Mouse (Mus musculus) limb, embryonic 14.5 days (tissue): ENCODE measurements around the gene Cdk18. TPM values are rescaled to one million over a fixed set of nuclear protein-coding genes. Genes with fewer than 3 reads are reported as not detected.

ENCODE experiments used
- ATAC-seq: fragments of 200-750 bp; cut with Nextera tagmentation; 2 replicates; pipeline ENCODE4 v1.8.0; 2017; ENCODE audit warnings: low read depth, moderate number of reproducible peaks, moderate TSS enrichment; ENCODE audit not compliant: low FRiP score
- DNase-seq: peaks from one replicate; pipeline ENCODE4 v3.0.0-alpha.2; 2015; ENCODE audit warnings: low spot score
- H3K27ac ChIP-seq: fragments of 300-500 bp; sonication (generic); replicated peaks from 2 replicates; pipeline ENCODE4 v1.5.1; 2014; ENCODE audit warnings: low read depth, mild to moderate bottlenecking, low read length, moderate library complexity, mixed read lengths
- H3K27me3 ChIP-seq: fragments of 300-500 bp; sonication (generic); 2 replicates; pipeline ENCODE4 v1.6.1; 2014; ENCODE audit warnings: low read length, mixed read lengths; ENCODE audit not compliant: control insufficient read depth, insufficient read depth
- H3K36me3 ChIP-seq: fragments of 300-500 bp; sonication (generic); 2 replicates; pipeline ENCODE4 v1.6.1; 2014; ENCODE audit warnings: mild to moderate bottlenecking, low read length, moderate library complexity, mixed read lengths; ENCODE audit not compliant: control insufficient read depth, insufficient read depth
- H3K4me1 ChIP-seq: fragments of 300-500 bp; sonication (generic); 2 replicates; pipeline ENCODE4 v1.6.1; 2014; ENCODE audit warnings: antibody characterized with exemption, low read length, mixed read lengths; ENCODE audit not compliant: control insufficient read depth, insufficient read depth
- H3K4me2 ChIP-seq: fragments of 300-500 bp; sonication (generic); replicated peaks from 2 replicates; pipeline ENCODE4 v1.6.1; 2014; ENCODE audit warnings: low read depth, mild to moderate bottlenecking, low read length, moderate library complexity; ENCODE audit not compliant: severe bottlenecking
- H3K4me3 ChIP-seq: fragments of 300-500 bp; sonication (generic); replicated peaks from 2 replicates; pipeline ENCODE4 v1.5.1; 2014; ENCODE audit warnings: low read length
- H3K9ac ChIP-seq: fragments of 300-500 bp; sonication (generic); 2 replicates; pipeline ENCODE4 v1.6.1; 2014; ENCODE audit warnings: mild to moderate bottlenecking, low read depth, low read length, moderate library complexity; ENCODE audit not compliant: severe bottlenecking
- H3K9me3 ChIP-seq: fragments of 300-500 bp; sonication (generic); 2 replicates; pipeline ENCODE4 v1.6.1; 2016; ENCODE audit warnings: low read length; ENCODE audit not compliant: control insufficient read depth
- POLR2A ChIP-seq: fragments of 200-500 bp; IDR thresholded peaks from 2 replicates; pipeline ENCODE4 v1.8.0; 2012; ENCODE audit warnings: inconsistent platforms, mild to moderate bottlenecking, moderate library complexity, borderline replicate concordance; ENCODE audit not compliant: insufficient read depth, insufficient read length; ENCODE audit errors: extremely low read depth
- WGBS: fragments of 180-500 bp; shearing (Covaris S2); extraction: QIAGEN DNeasy Blood & Tissue Kit; methylation state at CpG from one replicate; pipeline ENCODE4 v1.1.7; 2014; 5-methylcytosine and 5-hydroxymethylcytosine counted together
- polyA plus RNA-seq, 2 experiments: library from polyadenylated mRNA; depleted of rRNA in 1 of 2; stranded (reverse) in 1 of 2; unstranded in 1 of 2; fragments of >200 nt; fragmentation: Nextera tagmentation in 1 of 2; extraction: Ambion mirVana in 1 of 2; gene quantifications; 2 replicates each; pipeline versions ENCODE4 v1.2.1 to v1.2.3; 2012 to 2014

Gene Cdk18
- polyA plus RNA-seq, 2 experiments = 2.5 to 8.5 TPM

DNA sequence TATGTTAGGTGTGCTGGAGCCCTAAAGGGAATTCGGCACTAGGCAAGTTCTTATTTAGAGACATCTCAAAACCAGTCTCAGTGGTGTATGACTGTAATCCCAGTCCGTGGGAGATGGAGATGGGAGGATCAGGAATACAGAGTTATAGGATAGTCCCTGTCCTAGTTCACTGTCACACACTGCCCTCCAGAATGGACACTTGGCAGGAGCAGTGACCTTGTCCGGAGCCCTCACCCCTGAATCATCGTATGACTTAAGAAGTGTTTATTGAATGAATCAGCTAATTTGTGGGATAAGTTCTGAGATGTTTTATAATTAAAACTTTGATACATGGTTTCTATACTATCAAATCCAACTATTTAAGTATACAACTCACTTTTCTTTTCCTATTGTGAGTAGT lies 76.4 kb downstream of the Cdk18 start:
- no peak for TF ChIP-seq POLR2A
- ATAC-seq (no peak), DNase-seq (no peak)
- Histone ChIP-seq H3K4me3 (no peak overlapping the region), H3K4me1 (peaks cover 5% of the 10 kb centered on the region; the same call in 1 of the 2 replicates), H3K4me2 (no peak overlapping the region), H3K27me3 (peaks cover 18% of the 10 kb centered on the region), H3K9me3 (no peaks in the 10 kb centered on the region), H3K27ac (no peak overlapping the region), H3K36me3 (no peaks in the 10 kb centered on the region), H3K9ac (no peak overlapping the region)
- 88% methylated on average over 4 of the region's 4 CpGs for WGBS

Other genes with a start within 250 kb of the Cdk18 start
- gene Nucks1, start 229.2 kb downstream of the Cdk18 start, polyA plus RNA-seq (2012; rRNA removed) = 68.0 and 68.4 TPM in 2 replicates
- gene Nucks1, start 229.2 kb downstream of the Cdk18 start, polyA plus RNA-seq (2014; fragmentation: Nextera tagmentation; extraction: Ambion mirVana) = 52.0 and 53.9 TPM in 2 replicates
- gene Slc45a3, start 176.7 kb downstream of the Cdk18 start, polyA plus RNA-seq (2012; rRNA removed) = 9.9 and 13.1 TPM in 2 replicates
- gene Slc45a3, start 176.7 kb downstream of the Cdk18 start, polyA plus RNA-seq (2014; fragmentation: Nextera tagmentation; extraction: Ambion mirVana) = 10.5 and 11.1 TPM in 2 replicates
- 26.8 and 30.0 TPM in 2 replicates for gene Elk4, start 132.1 kb downstream of the Cdk18 start, polyA plus RNA-seq (2012; rRNA removed)
- gene Elk4, start 132.1 kb downstream of the Cdk18 start, polyA plus RNA-seq (2014; fragmentation: Nextera tagmentation; extraction: Ambion mirVana) = 36.6 and 38.8 TPM in 2 replicates
- 1.1 and 1.3 TPM in 2 replicates for gene Mfsd4a, start 71.6 kb downstream of the Cdk18 start, polyA plus RNA-seq (2012; rRNA removed)
- gene Mfsd4a, start 71.6 kb downstream of the Cdk18 start, polyA plus RNA-seq (2014; fragmentation: Nextera tagmentation; extraction: Ambion mirVana) = 12.3 and 15.3 TPM in 2 replicates
- 0.94 and 1.3 TPM in 2 replicates for gene Lemd1, start 51.7 kb upstream of the Cdk18 start, polyA plus RNA-seq (2012; rRNA removed)
- 0.72 and 0.91 TPM in 2 replicates for gene Lemd1, start 51.7 kb upstream of the Cdk18 start, polyA plus RNA-seq (2014; fragmentation: Nextera tagmentation; extraction: Ambion mirVana)
- 0.80 and 0.81 TPM in 2 replicates for gene AC124108.1, start 51.8 kb upstream of the Cdk18 start, polyA plus RNA-seq (2012; rRNA removed)
- gene AC124108.1, start 51.8 kb upstream of the Cdk18 start, polyA plus RNA-seq (2014; fragmentation: Nextera tagmentation; extraction: Ambion mirVana) = 0.14 and 0.17 TPM in 2 replicates
- gene Gm10188, start 90.1 kb upstream of the Cdk18 start, polyA plus RNA-seq (2012; rRNA removed) = not detected in 2 replicates
- not detected in 2 replicates for gene Gm10188, start 90.1 kb upstream of the Cdk18 start, polyA plus RNA-seq (2014; fragmentation: Nextera tagmentation; extraction: Ambion mirVana)
- 0.10 and 0.12 TPM in 2 replicates for gene Klhdc8a, start 158.9 kb upstream of the Cdk18 start, polyA plus RNA-seq (2012; rRNA removed)
- 0.07 and 0.19 TPM in 2 replicates for gene Klhdc8a, start 158.9 kb upstream of the Cdk18 start, polyA plus RNA-seq (2014; fragmentation: Nextera tagmentation; extraction: Ambion mirVana)
- gene Nuak2, start 176.4 kb upstream of the Cdk18 start, polyA plus RNA-seq (2012; rRNA removed) = 1.7 and 2.2 TPM in 2 replicates
- 3.3 and 3.4 TPM in 2 replicates for gene Nuak2, start 176.4 kb upstream of the Cdk18 start, polyA plus RNA-seq (2014; fragmentation: Nextera tagmentation; extraction: Ambion mirVana)